Mouse (Mus musculus) heart, postnatal 4 days (tissue): ENCODE measurements around the gene Nrl. TPM values are rescaled to one million over a fixed set of nuclear protein-coding genes. Genes with fewer than 3 reads are reported as not detected.
A peak's percentile ranks its signal among the peaks of the same experiment; 100 is the strongest.

ENCODE experiments used
- DNase-seq: peaks from one replicate; pipeline ENCODE4 v3.0.0; 2021
- total RNA-seq, 2 experiments: library from RNA; stranded (reverse); gene quantifications; 2 replicates each; pipeline ENCODE4 v1.2.3; 2021

Gene Nrl
- total RNA-seq, 2 experiments from 2014 or later: not detected

GRCm38 (mm10) chr14:55527940-55528339, 3.2 kb upstream of the Nrl start:
- peak; percentile 31 for DNase-seq

GRCm38 (mm10) chr14:55526674-55527073, 1.9 kb upstream of the Nrl start:
- no peak for DNase-seq

DNA sequence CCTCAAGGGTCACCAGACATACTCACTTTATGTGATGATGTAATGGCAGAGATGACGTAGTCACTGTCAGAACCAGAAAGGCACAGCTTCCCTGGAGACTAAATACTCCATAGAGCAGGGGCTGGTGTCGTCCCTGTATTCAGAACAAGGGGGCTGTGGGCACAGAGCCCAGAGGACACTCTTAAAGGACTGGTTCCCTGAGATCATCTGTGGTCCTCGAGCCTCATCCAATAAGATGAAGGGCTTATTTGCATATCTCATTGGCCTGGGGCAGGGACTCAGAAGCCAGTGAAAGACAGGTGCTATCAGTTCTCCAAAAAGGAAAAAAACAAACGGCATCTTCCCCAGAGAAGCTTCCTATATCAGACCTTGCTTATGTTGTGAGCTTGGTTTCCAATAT, 719 bp downstream of the Nrl start:
- no peak for DNase-seq

DNA sequence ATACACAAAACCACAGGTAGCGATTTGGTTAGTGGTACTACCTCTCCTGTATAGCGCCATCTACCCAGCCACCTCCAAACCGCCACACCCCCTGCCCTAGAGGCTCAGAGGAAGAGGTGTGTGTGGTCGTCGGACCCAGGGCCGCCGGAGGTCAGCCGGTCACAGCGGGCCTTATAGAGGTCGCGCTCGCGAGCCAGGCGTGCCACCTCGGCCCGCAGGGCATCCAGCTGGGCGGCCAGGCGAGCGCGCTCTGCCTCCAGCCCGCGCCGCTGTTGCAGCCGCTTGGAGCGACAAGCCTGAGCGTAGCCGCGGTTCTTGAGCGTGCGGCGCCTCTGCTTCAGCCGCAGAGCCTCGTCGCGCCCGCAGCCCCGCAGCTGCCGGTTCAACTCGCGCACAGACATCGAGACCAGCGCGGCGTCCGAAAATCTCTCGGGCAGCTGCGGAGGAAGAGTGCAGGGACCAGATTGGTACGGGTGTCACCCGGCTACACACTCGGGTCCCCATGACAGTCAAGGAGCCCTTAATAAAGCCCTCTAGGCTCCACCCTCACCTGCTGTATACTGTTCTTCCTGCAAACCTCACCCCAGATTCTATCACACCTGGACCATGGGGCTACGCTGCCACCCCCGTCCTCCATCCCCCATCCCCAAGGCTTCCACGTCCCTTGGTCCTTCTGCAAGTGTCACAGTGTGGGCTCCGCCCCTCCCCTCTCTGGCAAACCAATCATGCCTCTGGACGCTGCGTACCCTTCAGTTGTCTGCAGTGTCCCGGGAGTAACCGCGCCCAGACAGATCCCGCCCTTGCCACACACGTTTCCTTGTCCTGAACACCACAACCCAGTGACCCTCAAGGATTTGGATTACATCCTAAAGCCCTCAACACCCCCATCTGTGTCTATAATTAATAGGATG, 4.1 kb downstream of the Nrl start:
- DNase-seq: peak; percentile 27

DNA sequence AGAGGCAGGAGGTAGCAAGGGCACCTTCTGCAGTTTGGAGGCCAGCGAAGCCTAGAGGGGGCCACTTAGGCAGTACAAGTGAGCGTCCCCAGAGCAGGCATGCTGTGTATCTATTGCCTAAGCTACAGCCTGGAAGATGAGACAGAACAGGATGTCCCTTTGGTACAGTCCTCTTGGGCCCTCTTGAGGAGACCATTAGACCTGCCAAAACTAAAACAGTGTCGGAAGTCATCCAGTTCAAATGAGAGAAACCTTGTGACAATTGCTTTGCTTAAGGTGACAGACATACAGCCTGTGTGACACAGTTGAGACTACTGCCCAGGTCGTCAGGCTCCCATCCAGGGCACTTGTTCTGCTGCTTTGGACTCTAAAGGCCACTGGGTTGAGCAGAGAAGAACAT, 5.2 kb downstream of the Nrl start:
- DNase-seq: no peak

DNA sequence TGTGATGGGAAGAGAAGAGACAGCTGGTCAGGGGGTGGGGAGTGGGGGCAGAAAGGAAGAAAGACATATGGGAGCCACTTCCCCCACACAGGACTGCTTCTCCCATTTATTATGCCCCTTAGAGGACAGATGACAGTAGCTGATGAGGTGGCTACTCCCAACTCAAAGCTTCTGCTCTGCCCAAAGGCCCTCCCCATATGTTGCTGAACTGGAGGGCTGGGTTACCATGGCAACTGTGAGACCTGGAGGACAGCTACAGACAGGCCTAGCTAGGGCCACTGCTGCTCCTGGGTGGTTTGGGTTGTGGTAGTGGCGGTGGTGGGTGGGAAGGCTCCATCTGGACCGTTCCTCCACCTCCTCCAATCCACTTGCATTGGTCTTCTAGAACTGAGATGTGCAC, 5.9 kb downstream of the Nrl start:
- no peak for DNase-seq

- no peak for DNase-seq
Measured at GRCm38 (mm10) chr14:55515846-55516245, 8.9 kb downstream of the Nrl start.

DNA sequence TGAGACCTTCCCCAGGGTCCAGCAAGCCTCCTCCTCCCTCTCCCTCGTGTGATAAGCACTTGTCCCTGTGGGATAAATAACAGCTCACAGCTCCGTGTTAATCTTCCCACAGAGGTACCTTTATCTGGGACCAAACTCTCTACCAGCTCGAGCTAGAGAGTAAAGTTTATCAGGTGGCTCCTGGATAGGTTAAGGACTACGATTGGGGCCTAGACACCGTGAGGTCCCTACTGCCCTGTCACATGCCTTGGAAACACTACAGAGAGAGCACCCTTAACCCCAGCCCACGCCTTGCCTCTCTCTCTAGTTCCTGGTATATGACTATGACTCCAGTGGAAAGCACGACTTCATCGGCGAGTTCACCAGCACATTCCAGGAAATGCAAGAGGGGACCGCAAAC, 10.9 kb downstream of the Nrl start:
- DNase-seq: no peak

DNA sequence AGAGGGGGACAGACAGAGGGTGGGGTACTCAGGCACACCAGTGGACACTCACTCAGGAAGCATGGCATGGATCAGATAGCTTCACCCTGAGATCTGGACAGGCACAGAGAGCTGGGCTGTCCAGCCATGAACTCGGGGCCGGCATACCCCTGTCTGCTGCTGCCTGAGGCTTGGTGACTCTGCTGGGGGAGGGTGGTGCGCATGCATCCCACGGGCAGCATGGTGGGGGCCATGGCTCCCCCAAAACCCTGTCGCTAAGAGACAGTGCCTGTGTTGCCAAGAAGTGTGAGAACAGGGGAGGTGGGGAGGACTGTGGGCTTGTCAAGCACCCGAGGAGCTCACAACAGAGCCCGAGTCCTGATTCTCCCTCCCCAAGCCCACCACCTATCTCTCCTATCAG, 13.7 kb downstream of the Nrl start:
- no peak for DNase-seq

GRCm38 (mm10) chr14:55510125-55510731, 14.6 kb downstream of the Nrl start, which contains the start of gene Cpne6:
Cpne6 (plus strand) TSS chr14:55510445.
- no peak for DNase-seq

DNA sequence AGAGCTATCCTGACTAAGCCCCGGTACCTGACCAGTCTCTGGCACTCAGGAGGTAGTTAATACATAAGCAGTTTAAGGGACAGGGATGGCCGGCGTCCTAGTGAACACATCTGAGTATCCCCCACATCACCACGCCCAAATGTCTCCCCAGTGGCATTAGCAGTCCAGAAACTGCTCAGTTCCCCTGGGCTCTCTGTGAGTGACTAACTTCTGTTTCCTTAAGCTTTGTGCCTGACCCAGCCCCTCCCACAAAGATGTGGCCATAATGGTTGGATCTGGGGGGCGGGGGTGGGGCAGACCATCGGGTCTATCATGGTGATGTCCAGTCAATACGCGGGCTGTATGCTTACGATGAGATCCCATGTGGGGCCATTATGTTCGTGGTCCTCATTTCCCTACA, 15.2 kb downstream of the Nrl start:
- DNase-seq: no peak

DNA sequence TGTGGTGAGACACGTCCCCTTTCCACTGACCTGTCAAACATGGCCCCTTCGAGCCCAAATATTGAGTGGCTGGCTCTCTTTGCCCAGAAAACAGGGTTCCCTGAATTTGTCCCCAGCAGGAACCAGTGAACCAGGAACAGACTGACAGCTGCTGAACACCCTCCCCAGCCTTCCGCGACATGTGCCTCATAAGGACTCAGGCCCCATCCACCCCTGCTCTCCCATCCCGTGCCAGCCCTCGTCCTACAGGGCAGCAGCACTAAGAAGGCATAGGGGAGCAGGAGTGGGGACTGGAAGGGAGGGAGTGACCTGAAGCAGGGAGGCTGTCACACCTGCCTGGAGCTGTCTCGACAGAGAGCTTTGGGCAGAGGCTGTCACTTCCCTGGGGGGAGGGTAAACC, 17.0 kb downstream of the Nrl start:
- no peak for DNase-seq

DNA sequence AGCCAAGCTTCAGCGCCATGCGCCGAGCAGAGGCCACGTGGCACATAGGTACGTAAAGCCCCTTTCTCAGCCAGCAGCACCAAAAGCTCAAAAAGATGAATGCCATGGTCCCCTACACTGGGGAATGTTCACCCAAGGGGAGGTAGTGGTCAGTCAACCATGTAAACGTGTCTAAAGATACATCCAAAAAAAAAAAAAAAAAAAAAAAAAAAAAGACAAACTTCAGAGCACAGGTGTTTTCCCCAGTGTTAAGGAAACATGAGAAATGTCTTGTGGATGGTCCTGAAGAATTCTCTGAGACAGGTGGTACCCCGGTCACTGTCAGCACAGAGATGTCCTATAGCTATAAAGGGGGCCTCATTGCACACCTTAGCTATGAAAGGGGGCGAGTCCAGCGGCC, 19.2 kb downstream of the Nrl start:
- no peak for DNase-seq

- peak; percentile 96 for DNase-seq
Measured at GRCm38 (mm10) chr14:55497449-55497821, 27.3 kb downstream of the Nrl start.

GRCm38 (mm10) chr14:55496761-55497448, 27.9 kb downstream of the Nrl start:
- no peak for DNase-seq

DNA sequence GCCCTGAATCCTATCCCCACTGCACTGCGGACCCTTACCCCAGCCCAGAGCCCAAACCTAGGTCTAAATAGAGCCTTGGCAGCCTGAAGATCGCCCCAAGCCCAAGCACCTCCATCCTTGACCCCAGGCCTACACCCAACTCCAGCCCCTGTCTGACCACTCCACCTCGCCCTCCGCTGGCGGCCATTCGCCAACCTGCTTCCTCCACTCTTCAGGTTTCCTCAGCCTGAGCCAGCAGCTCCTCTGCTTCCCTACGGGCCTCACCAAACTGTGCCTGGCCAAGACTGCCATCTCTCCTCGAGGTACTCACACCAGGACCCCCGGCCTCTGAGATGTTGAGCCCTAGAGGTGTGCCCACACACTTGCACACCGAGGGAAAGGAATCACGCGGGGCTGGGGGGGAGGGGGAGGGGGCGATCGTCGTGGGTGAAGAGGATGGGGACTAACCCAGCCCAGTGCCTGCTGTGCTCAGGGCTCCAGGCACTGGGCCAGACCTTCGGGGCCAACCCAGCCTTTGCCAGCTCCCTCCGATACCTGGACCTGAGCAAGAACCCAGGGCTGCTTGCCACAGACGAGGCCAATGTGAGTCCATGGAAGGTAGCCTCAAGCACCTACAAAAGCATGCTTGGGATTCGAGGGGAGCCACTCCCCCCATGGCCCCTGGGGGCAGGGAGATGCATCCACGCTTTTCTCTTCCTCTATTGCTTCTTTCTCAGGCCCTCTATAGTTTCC, 29.1 kb downstream of the Nrl start:
- no peak for DNase-seq

GRCm38 (mm10) chr14:55492103-55492502, 32.7 kb downstream of the Nrl start:
- no peak for DNase-seq

- DNase-seq: peak; percentile 64
Measured at GRCm38 (mm10) chr14:55491291-55491833, 33.4 kb downstream of the Nrl start.

GRCm38 (mm10) chr14:55490361-55491201, 34.2 kb downstream of the Nrl start, which contains the start of gene Carmil3:
Carmil3 (plus strand) TSS chr14:55490651.
- DNase-seq: peak; percentile 63

GRCm38 (mm10) chr14:55486836-55487235, 37.9 kb downstream of the Nrl start:
- DNase-seq: no peak

DNA sequence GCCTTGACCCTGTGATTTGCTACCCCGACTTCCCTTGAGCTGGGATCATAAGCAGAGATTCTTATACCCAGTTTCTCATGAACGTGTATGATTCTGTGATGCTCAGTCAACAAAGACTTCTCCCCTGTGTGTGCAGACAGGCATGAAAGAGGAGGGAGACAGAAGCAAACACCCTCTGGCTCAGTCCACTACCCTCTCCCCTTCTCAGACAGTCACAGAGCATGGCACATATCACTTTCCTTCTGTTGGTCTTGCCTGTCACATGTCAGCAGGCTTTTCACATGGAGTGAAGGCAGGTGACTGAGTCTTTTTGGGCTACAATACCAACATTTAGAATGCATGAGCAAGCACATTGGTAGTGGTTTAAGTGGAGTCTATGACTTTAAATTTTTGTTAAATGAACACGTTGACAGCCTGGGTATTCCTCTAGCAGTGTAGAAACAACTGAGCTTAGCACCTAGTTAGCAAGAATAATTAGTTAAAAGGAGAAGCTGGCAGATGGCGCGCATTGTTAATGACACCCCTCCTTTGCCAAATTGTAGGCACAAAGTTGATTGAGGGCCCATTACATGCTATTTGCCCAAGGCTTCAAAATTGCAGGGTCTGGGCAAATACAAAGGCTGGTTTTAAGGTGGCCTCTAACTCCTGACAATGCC, 40.2 kb downstream of the Nrl start:
- DNase-seq: no peak
